Mouse (Mus musculus) forebrain, postnatal 0 days (tissue): ENCODE measurements around the gene Gapt. TPM values are rescaled to one million over a fixed set of nuclear protein-coding genes. Genes with fewer than 3 reads are reported as not detected.

Experiments used
- ATAC-seq: fragments of 200-750 bp; cut with Nextera tagmentation; 2 replicates; pipeline ENCODE4 v1.8.0; 2017; ENCODE audit warnings: mild to moderate bottlenecking, moderate library complexity
- DNase-seq: peaks from one replicate; pipeline ENCODE4 v3.0.0-alpha.2; 2015
- H3K27ac ChIP-seq: fragments of 300-500 bp; sonication (generic); 2 replicates; pipeline ENCODE4 v1.5.1; 2014; ENCODE audit warnings: low read depth, mild to moderate bottlenecking, antibody characterized with exemption, low read length, moderate library complexity, mixed read lengths
- H3K27me3 ChIP-seq: fragments of 300-500 bp; sonication (generic); 2 replicates; pipeline ENCODE4 v1.6.1; 2014; ENCODE audit warnings: mild to moderate bottlenecking, low read length, mixed read lengths; ENCODE audit not compliant: insufficient read depth
- H3K36me3 ChIP-seq: fragments of 300-500 bp; sonication (generic); 2 replicates; pipeline ENCODE4 v1.6.1; 2014; ENCODE audit warnings: mild to moderate bottlenecking, moderate library complexity; ENCODE audit not compliant: insufficient read depth
- H3K4me1 ChIP-seq: fragments of 300-500 bp; sonication (generic); 2 replicates; pipeline ENCODE4 v1.6.1; 2014; ENCODE audit warnings: antibody characterized with exemption; ENCODE audit not compliant: insufficient read depth
- H3K4me2 ChIP-seq: fragments of 300-500 bp; sonication (generic); 2 replicates; pipeline ENCODE4 v1.6.1; 2014; ENCODE audit warnings: low read depth, mild to moderate bottlenecking, moderate library complexity
- H3K4me3 ChIP-seq: fragments of 300-500 bp; sonication (generic); 2 replicates; pipeline ENCODE4 v1.5.1; 2014; ENCODE audit warnings: low read depth, low read length, mixed read lengths
- H3K9ac ChIP-seq: fragments of 300-500 bp; sonication (generic); 2 replicates; pipeline ENCODE4 v1.6.1; 2014; ENCODE audit warnings: mild to moderate bottlenecking
- H3K9me3 ChIP-seq: fragments of 300-500 bp; sonication (generic); 2 replicates; pipeline ENCODE4 v1.6.1; 2016; ENCODE audit warnings: low read length
- CTCF ChIP-seq: sonication (generic); IDR thresholded peaks from 2 replicates; pipeline ENCODE4 v1.5.1; 2016; ENCODE audit warnings: antibody characterized with exemption, control low read depth, low read depth
- WGBS: fragments of 180-500 bp; shearing (Covaris S2); extraction: QIAGEN DNeasy Blood & Tissue Kit; methylation state at CpG from one replicate; pipeline ENCODE4 v1.1.7; 2014; 5-methylcytosine and 5-hydroxymethylcytosine counted together
- polyA plus RNA-seq: library from polyadenylated mRNA; unstranded; fragments of >200 nt; fragmentation: Nextera tagmentation; extraction: Ambion mirVana; gene quantifications from 2 replicates; pipeline ENCODE4 v1.2.1, GENCODE M21; 2015
- total RNA-seq: library from RNA; depleted of rRNA; stranded (reverse); fragments of >200 nt; gene quantifications from 2 replicates; pipeline ENCODE4 v1.2.3, GENCODE M21; 2014

Gene Gapt
- total and polyA plus RNA-seq, 2 experiments from 2014 or later, result 0.10 TPM; not detected in 1

- no peak overlapping the region for H3K9ac ChIP-seq
- DNase-seq, result no peak
- no peaks in the 10 kb centered on the region for H3K27me3 ChIP-seq
- H3K4me1 ChIP-seq, result no peaks in the 10 kb centered on the region
- no peak for ATAC-seq
- no peak for TF ChIP-seq CTCF
- no peaks in the 10 kb centered on the region for H3K9me3 ChIP-seq
- peaks cover 40% of the 10 kb centered on the region for H3K36me3 ChIP-seq
- H3K4me2 ChIP-seq, result peak overlapping the region; percentile 99
- WGBS, result 84% methylated on average over 8 of the region's 8 CpGs
- no peak overlapping the region for H3K27ac ChIP-seq
- peak overlapping the region; percentile 85 for H3K4me3 ChIP-seq
These were observed 40.8 kb upstream of the Gapt start for GRCm38 (mm10) chr13:110397750-110398149.

GRCm38 (mm10) chr13:110395916-110396685 lies 39.1 kb upstream of the Gapt start:
- H3K27me3 ChIP-seq, result no peaks in the 10 kb centered on the region
- peak overlapping the region; percentile 85 for H3K4me3 ChIP-seq
- H3K4me2 ChIP-seq, result peak overlapping the region; percentile 99
- ATAC-seq (no peak), DNase-seq (peak; percentile 70)
- peak overlapping the region; percentile 96 for H3K27ac ChIP-seq
- H3K4me1 ChIP-seq, result no peaks in the 10 kb centered on the region
- WGBS, result 14% methylated on average over 21 of the region's 21 CpGs
- peak overlapping the region; percentile 99 for H3K9ac ChIP-seq
- H3K9me3 ChIP-seq, result no peaks in the 10 kb centered on the region
- TF ChIP-seq CTCF, result no peak
- H3K36me3 ChIP-seq, result peaks cover 36% of the 10 kb centered on the region

- peak; percentile 77 for DNase-seq
- Histone ChIP-seq H3K27ac (peak overlapping the region; percentile 96), H3K4me1 (no peaks in the 10 kb centered on the region), H3K9me3 (no peaks in the 10 kb centered on the region), H3K36me3 (peaks cover 28% of the 10 kb centered on the region), H3K27me3 (no peaks in the 10 kb centered on the region), H3K4me3 (peak overlapping the region; percentile 85), H3K4me2 (peak overlapping the region; percentile 99), H3K9ac (peak overlapping the region; percentile 99)
- WGBS, result 1% methylated on average over 41 of the region's 41 CpGs
- ATAC-seq, result peak; percentile 23
- no peak for TF ChIP-seq CTCF
These were observed 38.3 kb upstream of the Gapt start for GRCm38 (mm10) chr13:110395179-110395794.

- peak; percentile 96 for DNase-seq
- Histone ChIP-seq H3K9me3 (no peaks in the 10 kb centered on the region), H3K4me2 (peak within 1 kb of the TSS; percentile 99), H3K9ac (peak within 1 kb of the TSS; percentile 99), H3K27ac (peak within 1 kb of the TSS; percentile 96), H3K36me3 (peaks cover 20% of the 10 kb centered on the region), H3K4me1 (no peaks in the 10 kb centered on the region), H3K4me3 (peak within 1 kb of the TSS; percentile 85), H3K27me3 (no peaks in the 10 kb centered on the region)
- WGBS, result 2% methylated on average over 71 of the region's 71 CpGs
- ATAC-seq, result peak; percentile 94
- peak; percentile 76 for TF ChIP-seq CTCF
These were observed 37.5 kb upstream of the Gapt start, which contains the start of gene Plk2 for GRCm38 (mm10) chr13:110394291-110395178. Gene Plk2 (plus strand): TSS chr13:110395046.

- ATAC-seq, result no peak
- WGBS, result 49% methylated on average over 3 of the region's 3 CpGs
- no peak overlapping the region for H3K27ac ChIP-seq
- H3K4me3 ChIP-seq, result no peak overlapping the region
- no peak overlapping the region for H3K4me2 ChIP-seq
- no peaks in the 10 kb centered on the region for H3K4me1 ChIP-seq
- DNase-seq, result no peak
- H3K36me3 ChIP-seq, result peaks cover 1% of the 10 kb centered on the region
- no peak for TF ChIP-seq CTCF
- H3K9me3 ChIP-seq, result no peaks in the 10 kb centered on the region
- no peak overlapping the region for H3K9ac ChIP-seq
- H3K27me3 ChIP-seq, result no peaks in the 10 kb centered on the region
These were observed 35.6 kb upstream of the Gapt start for GRCm38 (mm10) chr13:110392631-110393030.

GRCm38 (mm10) chr13:110392210-110392609 lies 35.2 kb upstream of the Gapt start:
- Histone ChIP-seq H3K9me3 (no peaks in the 10 kb centered on the region), H3K36me3 (no peaks in the 10 kb centered on the region), H3K4me3 (no peak overlapping the region), H3K27ac (no peak overlapping the region), H3K4me2 (no peak overlapping the region), H3K27me3 (no peaks in the 10 kb centered on the region), H3K4me1 (no peaks in the 10 kb centered on the region), H3K9ac (no peak overlapping the region)
- peak; percentile 92 for DNase-seq
- no peak for ATAC-seq
- 19% methylated on average over 8 of the region's 8 CpGs for WGBS
- peak; percentile 89 for TF ChIP-seq CTCF
